Mouse (Mus musculus) neural tube, embryonic 11.5 days (tissue): ENCODE results near the gene Tpmt. TPM values are rescaled to one million over a fixed set of nuclear protein-coding genes. Genes with fewer than 3 reads are reported as not detected.

Experiments
- ATAC-seq: fragments of 200-750 bp; cut with Nextera tagmentation; 2 replicates; pipeline ENCODE4 v1.8.0; 2017; ENCODE audit warnings: moderate number of reproducible peaks, mild to moderate bottlenecking, moderate TSS enrichment, moderate library complexity; ENCODE audit not compliant: insufficient read depth, low FRiP score, low TSS enrichment
- DNase-seq: peaks from one replicate; pipeline ENCODE4 v3.0.0-alpha.2; 2015; ENCODE audit warnings: low spot score
- H3K27ac ChIP-seq: fragments of 300-500 bp; sonication (generic); 2 replicates; pipeline ENCODE4 v1.5.1; 2014; ENCODE audit warnings: low read depth, mild to moderate bottlenecking, low read length
- H3K27me3 ChIP-seq: fragments of 300-500 bp; sonication (generic); 2 replicates; pipeline ENCODE4 v1.6.1; 2014; ENCODE audit warnings: mild to moderate bottlenecking, low read length, mixed read lengths; ENCODE audit not compliant: control insufficient read depth, insufficient read depth
- H3K36me3 ChIP-seq: fragments of 300-500 bp; sonication (generic); 2 replicates; pipeline ENCODE4 v1.6.1; 2014; ENCODE audit warnings: mild to moderate bottlenecking, low read length, moderate library complexity, mixed read lengths; ENCODE audit not compliant: control insufficient read depth, insufficient read depth
- H3K4me1 ChIP-seq: fragments of 300-500 bp; sonication (generic); 2 replicates; pipeline ENCODE4 v1.6.1; 2014; ENCODE audit warnings: low read length, mixed read lengths; ENCODE audit not compliant: control insufficient read depth, insufficient read depth
- H3K4me2 ChIP-seq: fragments of 300-500 bp; sonication (generic); 2 replicates; pipeline ENCODE4 v1.6.1; 2014; ENCODE audit warnings: low read depth, mild to moderate bottlenecking, moderate library complexity
- H3K4me3 ChIP-seq: fragments of 300-500 bp; sonication (generic); 2 replicates; pipeline ENCODE4 v1.5.1; 2014; ENCODE audit warnings: low read depth, low read length
- H3K9ac ChIP-seq: fragments of 300-500 bp; sonication (generic); 2 replicates; pipeline ENCODE4 v1.6.1; 2014; ENCODE audit warnings: mild to moderate bottlenecking, low read length
- H3K9me3 ChIP-seq: fragments of 300-500 bp; sonication (generic); 2 replicates; pipeline ENCODE4 v1.6.1; 2016; ENCODE audit warnings: low read length; ENCODE audit not compliant: control insufficient read depth
- WGBS: fragments of 180-500 bp; shearing (Covaris S2); extraction: QIAGEN DNeasy Blood & Tissue Kit; methylation state at CpG from one replicate; pipeline ENCODE4 v1.1.7; 2014; 5-methylcytosine and 5-hydroxymethylcytosine counted together
- polyA plus RNA-seq: library from polyadenylated mRNA; unstranded; fragments of >200 nt; fragmentation: Nextera tagmentation; extraction: Ambion mirVana; gene quantifications from 2 replicates; pipeline ENCODE4 v1.2.1, GENCODE M21; 2014

Gene Tpmt
- polyA plus RNA-seq, 1 experiment from 2014 or later: 46.7 TPM

DNA sequence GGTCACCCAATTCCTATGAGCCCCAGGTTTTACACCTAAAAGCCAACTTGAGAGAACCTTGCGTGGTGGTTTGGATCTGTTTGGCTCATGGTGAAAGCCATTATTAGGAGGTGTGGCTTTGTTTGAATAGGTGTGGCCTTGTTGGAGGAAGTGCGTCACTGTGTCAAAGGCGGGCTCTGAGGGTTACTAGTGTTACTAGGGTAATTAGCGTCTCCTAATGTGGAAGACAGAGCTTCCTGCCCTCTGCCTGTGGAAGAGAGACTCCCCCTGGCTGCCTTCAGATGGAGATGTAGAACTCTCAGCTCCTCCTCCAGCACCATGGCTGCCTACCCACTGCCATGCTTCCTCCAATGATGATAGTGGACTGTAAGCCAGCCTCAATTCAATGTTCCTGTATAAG is 42.9 kb downstream of the Tpmt start:
- H3K27ac ChIP-seq: no peak overlapping the region
- H3K4me2 ChIP-seq: no peak overlapping the region
- H3K36me3 ChIP-seq: no peaks in the 10 kb centered on the region
- WGBS: 86% methylated on average over 4 of the region's 4 CpGs
- H3K4me1 ChIP-seq: no peaks in the 10 kb centered on the region
- H3K9ac ChIP-seq: no peak overlapping the region
- H3K4me3 ChIP-seq: no peak overlapping the region
- H3K27me3 ChIP-seq: no peaks in the 10 kb centered on the region
- DNase-seq (no peak), ATAC-seq (no peak)
- no peaks in the 10 kb centered on the region for H3K9me3 ChIP-seq

DNA sequence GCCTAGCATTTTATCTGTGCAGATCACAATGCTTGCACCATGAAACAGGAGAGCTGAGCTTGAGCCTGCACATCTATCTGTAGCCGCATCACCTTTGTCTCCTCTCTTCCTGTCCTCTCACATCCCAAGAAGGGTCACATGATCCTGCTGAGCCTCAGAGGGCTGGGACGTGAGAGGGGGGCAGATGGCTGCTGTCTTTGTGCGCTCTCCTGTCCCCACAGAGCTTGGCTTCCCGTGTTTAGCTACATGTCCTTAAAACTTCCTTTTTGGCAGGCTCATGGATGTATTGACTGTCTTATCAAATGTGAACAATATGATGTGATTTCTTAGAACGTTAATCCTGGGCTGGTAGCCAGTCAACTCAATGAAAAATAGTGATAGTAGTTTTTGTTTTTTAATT is 45.0 kb downstream of the Tpmt start:
- Histone ChIP-seq H3K4me3 (no peak overlapping the region), H3K27ac (no peak overlapping the region), H3K36me3 (no peaks in the 10 kb centered on the region), H3K4me1 (no peaks in the 10 kb centered on the region), H3K9ac (no peak overlapping the region), H3K4me2 (no peak overlapping the region), H3K9me3 (no peaks in the 10 kb centered on the region), H3K27me3 (no peaks in the 10 kb centered on the region)
- WGBS: 68% methylated on average over 5 of the region's 5 CpGs
- DNase-seq: no peak
- no peak for ATAC-seq

DNA sequence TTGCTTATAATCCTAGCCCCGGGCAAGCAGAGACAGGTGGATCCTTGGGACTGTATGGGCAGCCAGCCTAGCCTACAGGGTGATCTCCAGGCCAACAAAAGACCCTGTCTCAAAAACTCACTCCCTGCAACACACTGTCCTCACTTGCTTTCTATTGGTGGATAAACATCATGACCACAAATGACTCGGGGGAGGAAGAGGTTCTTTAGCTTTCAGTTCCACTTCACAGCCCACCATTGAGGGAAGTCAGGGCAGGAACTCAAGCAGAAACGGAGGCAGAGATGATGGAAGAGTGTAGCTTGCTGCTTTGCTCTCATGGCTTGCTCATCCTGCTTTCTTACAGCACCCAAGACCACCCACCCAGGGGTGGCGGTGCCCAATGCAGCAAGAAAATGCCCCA is 47.2 kb downstream of the Tpmt start:
- DNase-seq (no peak), ATAC-seq (no peak)
- no peak overlapping the region for H3K27ac ChIP-seq
- no peak overlapping the region for H3K4me3 ChIP-seq
- no peaks in the 10 kb centered on the region for H3K4me1 ChIP-seq
- no peaks in the 10 kb centered on the region for H3K9me3 ChIP-seq
- 83% methylated on average over 4 of the region's 4 CpGs for WGBS
- H3K9ac ChIP-seq: no peak overlapping the region
- H3K36me3 ChIP-seq: no peaks in the 10 kb centered on the region
- H3K27me3 ChIP-seq: no peaks in the 10 kb centered on the region
- no peak overlapping the region for H3K4me2 ChIP-seq

DNA sequence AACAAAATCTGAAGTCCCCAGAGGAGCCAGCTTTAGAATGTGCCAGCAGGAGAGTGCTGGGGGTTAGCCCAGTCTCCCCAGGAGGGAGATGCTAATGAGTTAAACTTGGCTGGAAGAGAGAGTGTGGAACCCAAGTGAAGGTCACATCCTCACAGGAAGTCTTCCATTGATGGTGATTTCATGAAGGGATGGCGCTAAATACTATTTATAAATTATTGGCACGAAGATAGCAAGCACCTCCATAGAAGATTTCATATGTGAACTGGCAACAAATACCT is 51.3 kb downstream of the Tpmt start:
- Histone ChIP-seq H3K9ac (no peak overlapping the region), H3K27ac (no peak overlapping the region), H3K4me3 (no peak overlapping the region), H3K27me3 (no peaks in the 10 kb centered on the region), H3K4me2 (no peak overlapping the region), H3K36me3 (no peaks in the 10 kb centered on the region), H3K4me1 (no peaks in the 10 kb centered on the region), H3K9me3 (no peaks in the 10 kb centered on the region)
- DNase-seq (no peak), ATAC-seq (no peak)
- WGBS: 91% methylated on average over 2 of the region's 2 CpGs

DNA sequence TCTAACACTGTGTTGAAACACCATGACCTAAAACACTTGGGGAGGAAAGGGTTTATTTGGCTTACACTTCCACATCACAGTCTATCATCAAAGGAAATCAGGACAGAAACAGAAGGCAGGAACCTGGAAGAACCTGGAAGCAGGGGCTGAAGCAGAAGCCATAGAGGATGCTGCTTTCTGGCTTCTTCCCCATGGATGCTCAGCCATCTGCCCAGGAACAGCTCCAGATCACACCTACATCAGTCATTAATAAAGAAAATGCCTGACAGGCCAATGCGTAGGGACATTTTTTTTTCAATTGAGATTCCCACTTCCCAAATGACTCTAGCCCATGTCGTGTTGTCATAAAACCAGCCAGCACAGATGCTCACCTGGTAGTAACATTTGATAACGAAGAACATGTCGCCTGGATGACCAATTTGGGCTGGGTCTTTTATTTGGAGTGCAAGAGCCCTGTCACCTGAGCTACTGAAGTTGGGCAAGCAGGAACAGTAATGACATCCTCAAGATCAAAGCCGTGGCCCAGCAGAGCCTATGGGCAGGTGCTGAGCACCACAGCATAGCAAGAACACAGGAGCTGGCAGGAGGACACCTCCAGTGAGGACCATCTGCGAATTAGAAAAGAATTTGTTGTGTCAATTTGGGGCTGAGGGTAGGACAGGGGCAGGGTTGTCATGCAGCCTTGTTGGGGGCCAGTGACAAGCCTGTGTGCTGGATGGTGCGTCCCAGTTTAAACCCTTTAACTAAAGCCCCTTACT is 51.8 kb downstream of the Tpmt start:
- no peaks in the 10 kb centered on the region for H3K4me1 ChIP-seq
- H3K36me3 ChIP-seq: no peaks in the 10 kb centered on the region
- 79% methylated on average over 7 of the region's 7 CpGs for WGBS
- no peaks in the 10 kb centered on the region for H3K9me3 ChIP-seq
- no peak overlapping the region for H3K4me2 ChIP-seq
- DNase-seq: no peak
- ATAC-seq: no peak
- H3K27me3 ChIP-seq: no peaks in the 10 kb centered on the region
- no peak overlapping the region for H3K9ac ChIP-seq
- H3K4me3 ChIP-seq: no peak overlapping the region
- H3K27ac ChIP-seq: no peak overlapping the region

DNA sequence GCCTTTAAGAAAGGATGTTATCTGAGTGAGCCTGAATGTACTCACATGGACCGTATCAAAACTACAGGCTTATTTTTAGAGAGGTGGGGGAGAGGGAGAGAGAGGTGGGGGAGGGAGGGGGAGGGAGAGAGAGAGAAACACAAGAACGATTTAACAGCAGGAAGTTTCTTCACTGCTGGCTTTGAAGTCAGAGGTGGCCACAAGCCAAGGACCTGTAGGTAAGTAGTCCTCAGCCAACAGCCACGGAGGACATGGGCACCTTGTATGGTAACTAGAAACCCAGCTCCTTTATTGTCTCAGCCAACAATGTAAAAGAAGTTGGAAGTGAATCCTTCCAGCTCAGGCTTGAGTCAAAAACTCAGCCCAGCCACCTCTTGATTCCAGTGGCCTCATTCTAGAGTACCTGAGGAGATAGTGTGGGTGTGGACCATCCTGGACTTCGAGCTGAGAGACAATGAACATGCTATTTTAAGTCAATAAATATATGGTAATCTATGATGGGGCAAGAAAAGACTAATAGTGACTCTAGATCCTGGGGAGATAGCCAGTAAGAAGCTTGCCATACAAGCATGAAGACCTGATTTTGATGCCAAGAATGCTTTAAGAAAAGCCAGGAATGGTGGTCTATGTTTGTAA is 54.0 kb downstream of the Tpmt start:
- Histone ChIP-seq H3K4me2 (no peak overlapping the region), H3K4me3 (no peak overlapping the region), H3K9ac (no peak overlapping the region), H3K27ac (no peak overlapping the region), H3K36me3 (no peaks in the 10 kb centered on the region), H3K4me1 (no peaks in the 10 kb centered on the region), H3K9me3 (no peaks in the 10 kb centered on the region), H3K27me3 (no peaks in the 10 kb centered on the region)
- no peak for ATAC-seq
- 44% methylated on average over 4 of the region's 4 CpGs for WGBS
- no peak for DNase-seq

DNA sequence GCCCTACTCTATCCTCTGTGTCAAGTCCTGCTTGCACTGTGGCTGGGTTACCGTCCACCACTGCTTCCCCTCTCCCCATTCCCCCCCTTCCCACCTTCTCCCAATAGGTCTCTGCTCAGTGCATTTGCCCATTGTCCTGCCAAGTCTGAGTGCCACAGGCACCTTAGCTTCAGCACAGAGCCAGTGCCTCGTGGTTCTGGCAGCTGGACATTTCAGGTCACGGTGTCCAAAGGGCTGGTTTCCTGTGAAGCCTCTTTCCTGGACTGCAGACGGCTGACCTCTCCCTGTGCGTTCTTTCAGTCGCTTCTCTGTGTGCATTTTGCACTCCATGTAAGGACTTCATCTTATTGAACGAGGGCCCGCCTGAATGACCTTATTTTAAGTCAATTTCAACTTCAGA is 56.6 kb downstream of the Tpmt start:
- Histone ChIP-seq H3K9ac (no peak overlapping the region), H3K4me3 (no peak overlapping the region), H3K4me2 (no peak overlapping the region), H3K9me3 (no peaks in the 10 kb centered on the region), H3K36me3 (no peaks in the 10 kb centered on the region), H3K4me1 (no peaks in the 10 kb centered on the region), H3K27me3 (no peaks in the 10 kb centered on the region), H3K27ac (no peak overlapping the region)
- ATAC-seq (no peak), DNase-seq (no peak)
- 78% methylated on average over 8 of the region's 8 CpGs for WGBS

DNA sequence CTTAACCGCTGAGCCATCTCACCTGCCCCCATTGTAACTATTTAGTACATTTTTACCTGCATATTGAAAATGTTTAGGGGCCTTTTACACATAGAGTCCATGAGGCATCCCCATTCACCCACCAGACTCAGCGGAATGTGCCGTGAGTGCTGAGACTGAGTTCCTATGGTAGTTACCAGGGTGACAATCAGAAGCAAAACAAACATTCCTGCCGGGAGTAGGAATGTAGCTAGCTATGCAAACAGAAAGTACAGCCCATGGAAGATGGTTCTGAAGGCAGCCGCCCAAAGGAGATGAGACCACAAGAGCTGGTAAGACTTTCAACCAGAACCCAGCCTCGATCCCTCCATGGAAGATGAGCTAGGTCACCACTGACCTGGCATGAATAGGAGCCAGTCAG is 58.3 kb downstream of the Tpmt start:
- no peaks in the 10 kb centered on the region for H3K36me3 ChIP-seq
- H3K4me2 ChIP-seq: no peak overlapping the region
- no peak for ATAC-seq
- 77% methylated on average over 6 of the region's 6 CpGs for WGBS
- no peaks in the 10 kb centered on the region for H3K9me3 ChIP-seq
- H3K9ac ChIP-seq: no peak overlapping the region
- no peak for DNase-seq
- no peak overlapping the region for H3K27ac ChIP-seq
- H3K4me3 ChIP-seq: no peak overlapping the region
- H3K4me1 ChIP-seq: no peaks in the 10 kb centered on the region
- no peaks in the 10 kb centered on the region for H3K27me3 ChIP-seq

DNA sequence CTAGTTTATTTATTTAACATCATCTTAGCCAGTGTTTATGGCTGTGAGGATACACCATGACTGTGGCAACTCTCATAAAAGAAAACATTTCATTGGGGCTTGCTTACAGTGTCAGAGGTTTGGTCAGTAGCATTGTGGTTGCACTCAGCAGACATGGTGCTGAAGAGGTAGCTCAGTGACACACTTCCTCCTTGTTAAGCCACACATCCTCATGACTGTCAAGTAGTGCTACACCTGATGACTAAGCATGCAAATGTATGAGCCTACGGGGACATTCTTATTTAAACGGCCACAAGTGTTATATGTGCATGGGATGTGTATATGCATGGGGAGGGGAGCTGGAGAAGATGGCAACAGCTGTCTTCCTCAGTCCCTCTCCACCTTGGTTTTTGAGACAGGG is 60.7 kb downstream of the Tpmt start:
- Histone ChIP-seq H3K9me3 (no peaks in the 10 kb centered on the region), H3K9ac (no peak overlapping the region), H3K36me3 (no peaks in the 10 kb centered on the region), H3K4me1 (no peaks in the 10 kb centered on the region), H3K4me3 (no peak overlapping the region), H3K4me2 (no peak overlapping the region), H3K27me3 (no peaks in the 10 kb centered on the region), H3K27ac (no peak overlapping the region)
- ATAC-seq (no peak), DNase-seq (no peak)
- WGBS: 89% methylated on average over 2 of the region's 2 CpGs
